Mouse (Mus musculus): ENCODE data around the gene Hscb.
A peak's percentile ranks its signal among the peaks of the same experiment; 100 is the strongest.
"Not testable (repeated sequence)": the region's sequence is repeated elsewhere in the genome, so short reads cannot be mapped to it uniquely, and the experiment has no call there.

Gene Hscb

GRCm38 (mm10) chr5:110839678-110840365, at the start of gene Hscb, which contains the start of gene Chek2:
Hscb (minus strand) TSS chr5:110839777.
Chek2 (plus strand) TSS chr5:110839979.
- DNase-seq: peak; percentile 99

- no peak for DNase-seq
Measured at GRCm38 (mm10) chr5:110888596-110888995, 49.0 kb upstream of the Hscb start.

- peak; percentile 87 for DNase-seq
Measured at GRCm38 (mm10) chr5:110879584-110880374, 40.2 kb upstream of the Hscb start, which contains the start of gene Ttc28. Ttc28 (plus strand) TSS chr5:110879803.

GRCm38 (mm10) chr5:110879042-110879441, 39.5 kb upstream of the Hscb start:
- DNase-seq: no peak

- not testable (repeated sequence) for DNase-seq
Measured at GRCm38 (mm10) chr5:110878526-110878925, 38.9 kb upstream of the Hscb start.

GRCm38 (mm10) chr5:110877666-110878505, 38.3 kb upstream of the Hscb start:
- DNase-seq: no peak

GRCm38 (mm10) chr5:110875286-110875685, 35.7 kb upstream of the Hscb start:
- no peak for DNase-seq

- DNase-seq: peak; percentile 7
Measured at GRCm38 (mm10) chr5:110874711-110875110, 35.1 kb upstream of the Hscb start.

GRCm38 (mm10) chr5:110873160-110873559, 33.6 kb upstream of the Hscb start:
- DNase-seq: no peak

- peak; percentile 16 for DNase-seq
Measured at GRCm38 (mm10) chr5:110869242-110869669, 29.7 kb upstream of the Hscb start.

- DNase-seq: no peak
Measured at GRCm38 (mm10) chr5:110868460-110868859, 28.9 kb upstream of the Hscb start.

- no peak for DNase-seq
Measured at GRCm38 (mm10) chr5:110860445-110860844, 20.9 kb upstream of the Hscb start.

GRCm38 (mm10) chr5:110859013-110859650, 19.6 kb upstream of the Hscb start:
- peak; percentile 87 for DNase-seq

- DNase-seq: no peak
Measured at GRCm38 (mm10) chr5:110857091-110857490, 17.5 kb upstream of the Hscb start.

- DNase-seq: no peak
Measured at GRCm38 (mm10) chr5:110852990-110853389, 13.4 kb upstream of the Hscb start.

GRCm38 (mm10) chr5:110841046-110841862, 1.7 kb upstream of the Hscb start:
- DNase-seq: no peak

GRCm38 (mm10) chr5:110840465-110840864, 888 bp upstream of the Hscb start:
- peak; percentile 84 for DNase-seq

- no peak for DNase-seq
Measured at GRCm38 (mm10) chr5:110839038-110839677, 419 bp downstream of the Hscb start.

GRCm38 (mm10) chr5:110838016-110838415, 1.6 kb downstream of the Hscb start:
- not testable (repeated sequence) for DNase-seq

GRCm38 (mm10) chr5:110835959-110836358, 3.6 kb downstream of the Hscb start:
- DNase-seq: peak; percentile 80

All from lung, postnatal 36 days (tissue).